Mouse (Mus musculus) CD4-positive, CD25-positive, alpha-beta regulatory T cell, adult 4 months (primary cell): ENCODE data around the gene Dclk1. TPM values are rescaled to one million over a fixed set of nuclear protein-coding genes. Genes with fewer than 3 reads are reported as not detected.

Source experiments
- ATAC-seq: one replicate; pipeline ENCODE4 v1.8.0; 2017
- polyA plus RNA-seq, 2 experiments: library from polyadenylated mRNA; unstranded; fragments of 100-300 nt; shearing (Covaris generic); gene quantifications; one replicate each; pipeline ENCODE4 v1.2.1; 2017

The Dclk1 gene
- polyA plus RNA-seq, 2 experiments from 2014 or later: 0.16 to 0.50 TPM

DNA sequence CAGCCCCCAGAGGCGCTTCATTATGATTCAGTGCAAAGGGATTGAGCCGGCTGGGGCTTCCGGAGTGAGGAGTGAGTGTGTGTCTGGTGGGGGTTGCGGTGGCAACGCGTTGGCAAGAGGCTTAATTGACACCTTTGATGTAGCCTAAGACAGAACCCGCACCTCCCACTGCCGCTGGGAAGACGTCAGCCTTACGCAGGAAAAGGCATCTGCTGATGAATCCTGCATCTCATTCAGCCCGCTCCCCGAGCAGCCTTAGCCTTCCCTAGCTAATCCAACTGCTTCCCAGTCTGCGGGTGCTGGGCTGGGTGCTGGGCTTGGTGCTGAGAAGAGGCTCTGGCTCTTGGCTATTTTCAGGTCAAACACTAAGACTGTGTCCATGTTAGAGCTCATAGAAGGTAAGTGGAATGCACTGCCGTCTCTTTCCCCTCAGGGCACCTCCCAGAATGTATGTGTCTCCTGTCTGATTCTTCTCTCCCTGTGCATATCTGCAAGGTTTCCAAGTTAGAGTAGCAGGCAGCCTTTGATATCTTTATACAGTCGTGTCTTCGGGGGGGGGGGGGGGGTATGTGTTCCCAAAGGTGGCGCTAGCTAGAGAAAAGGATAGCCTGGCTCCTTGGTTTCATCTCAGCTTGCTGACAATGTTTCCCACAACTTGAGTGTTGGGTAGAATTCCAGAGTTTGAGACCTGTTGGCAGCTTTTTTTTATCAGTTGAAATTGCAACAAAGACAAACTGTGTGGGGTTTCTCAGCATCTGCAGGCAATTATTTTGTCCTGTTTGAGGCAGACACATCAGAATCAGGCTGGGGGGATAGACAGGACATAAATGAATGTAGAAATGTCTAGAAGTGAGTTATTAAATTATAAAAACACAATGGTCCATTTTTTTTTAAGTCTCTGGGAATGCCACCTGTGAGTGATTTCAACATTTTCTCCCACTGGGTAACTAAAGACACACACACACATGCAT is 219.8 kb downstream of the Dclk1 start:
- ATAC-seq: peak; percentile 92

DNA sequence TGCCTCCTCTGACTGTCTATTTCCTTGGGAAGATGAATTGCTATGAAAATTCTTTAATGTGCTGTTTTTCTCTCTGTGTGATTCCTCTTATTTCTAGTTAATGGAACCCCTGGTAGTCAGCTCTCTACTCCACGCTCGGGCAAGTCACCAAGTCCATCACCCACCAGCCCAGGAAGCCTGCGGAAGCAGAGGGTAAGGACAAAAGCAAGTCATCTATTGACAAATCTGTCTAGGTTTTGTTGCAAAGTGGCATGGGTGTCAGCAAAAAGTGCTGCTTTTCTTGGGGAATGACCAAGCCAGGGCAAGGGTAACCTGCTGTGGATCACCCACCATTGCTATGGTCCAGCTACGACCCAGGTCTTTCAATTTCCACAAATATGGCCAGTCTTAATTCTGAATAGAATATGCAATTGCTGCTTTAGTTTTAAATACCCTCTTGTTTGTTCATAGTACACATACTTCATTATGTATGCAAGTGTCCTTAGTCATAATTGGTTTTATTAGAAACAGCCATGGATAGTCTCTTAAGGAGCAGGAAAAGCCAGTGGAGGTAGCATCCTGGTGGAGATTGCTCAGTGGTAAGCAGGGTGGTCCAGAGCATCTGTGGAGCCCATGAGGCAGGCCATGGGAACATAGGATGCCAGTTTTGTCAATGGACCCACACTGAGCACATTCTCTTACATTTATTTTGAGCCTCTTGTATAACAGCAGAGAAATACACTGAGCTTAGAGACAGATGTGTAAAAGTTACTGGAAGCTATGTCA is 220.9 kb downstream of the Dclk1 start:
- no peak for ATAC-seq

DNA sequence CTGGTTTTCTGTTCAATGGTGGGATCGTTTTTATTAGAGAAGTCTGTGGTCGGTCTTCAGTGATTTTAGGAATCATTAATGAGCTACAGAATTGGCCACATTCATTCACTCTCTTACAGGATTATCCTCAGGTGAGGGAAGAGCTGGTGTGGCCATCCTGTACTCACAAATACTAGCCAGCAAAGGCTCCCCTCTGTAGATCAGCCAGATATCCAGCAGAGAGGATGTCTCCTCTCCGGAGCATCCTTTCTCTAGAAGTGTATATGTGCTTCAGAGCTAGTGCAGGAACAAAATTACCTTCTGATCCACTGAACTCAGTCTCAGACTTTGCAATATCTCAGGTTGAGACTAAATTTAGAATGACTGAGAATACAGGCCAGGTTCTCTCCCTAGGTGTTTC is 222.1 kb downstream of the Dclk1 start:
- ATAC-seq: no peak

GRCm38 (mm10) chr3:55465785-55466184 is 223.6 kb downstream of the Dclk1 start:
- no peak for ATAC-seq

DNA sequence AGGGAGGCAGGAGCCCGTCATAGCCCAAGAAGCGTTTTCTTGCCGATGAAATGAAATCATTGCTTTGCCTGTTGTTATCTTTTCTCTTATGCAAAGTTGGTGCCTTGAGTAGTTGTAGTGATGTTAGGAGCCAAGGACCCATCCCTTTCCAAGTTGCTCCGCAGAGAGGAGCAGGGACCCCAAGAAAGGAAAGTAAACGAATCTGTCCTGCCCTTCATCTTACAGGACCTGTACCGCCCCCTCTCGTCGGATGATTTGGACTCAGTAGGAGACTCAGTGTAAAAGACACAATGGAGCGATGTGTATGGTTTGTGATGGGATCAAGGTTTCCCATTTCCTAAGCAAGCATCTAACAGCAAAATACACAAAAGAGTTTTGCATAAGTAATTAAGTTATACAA is 224.2 kb downstream of the Dclk1 start:
- ATAC-seq: no peak

DNA sequence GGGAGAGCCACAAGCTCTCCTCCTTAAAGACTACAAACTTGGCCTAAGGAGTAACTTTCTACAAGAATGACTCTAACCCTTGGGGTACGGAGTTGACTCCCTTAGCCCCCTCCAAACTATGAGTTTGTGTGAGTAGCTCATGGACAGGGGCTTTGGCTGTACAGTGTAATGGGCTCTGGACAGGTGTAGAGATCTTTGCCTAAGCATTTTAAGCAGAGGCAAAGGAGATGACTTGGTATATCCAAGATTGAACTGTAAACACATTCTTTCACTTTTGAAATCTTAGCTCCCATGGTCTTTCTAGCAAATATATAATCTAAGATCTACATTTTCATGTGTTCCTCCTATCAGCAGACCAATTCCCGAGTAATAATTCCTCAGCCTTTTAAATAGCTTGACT is 229.9 kb downstream of the Dclk1 start, which contains the start of gene Gm21954:
Gene Gm21954 (minus strand): TSS at position 101 of the 400 bp plus-strand sequence.
- no peak for ATAC-seq

- no peak for ATAC-seq
Measured at GRCm38 (mm10) chr3:55473146-55473545, 231.0 kb downstream of the Dclk1 start.

GRCm38 (mm10) chr3:55476694-55477093 is 234.5 kb downstream of the Dclk1 start:
- ATAC-seq: no peak

GRCm38 (mm10) chr3:55479306-55479705 is 237.1 kb downstream of the Dclk1 start:
- ATAC-seq: no peak

DNA sequence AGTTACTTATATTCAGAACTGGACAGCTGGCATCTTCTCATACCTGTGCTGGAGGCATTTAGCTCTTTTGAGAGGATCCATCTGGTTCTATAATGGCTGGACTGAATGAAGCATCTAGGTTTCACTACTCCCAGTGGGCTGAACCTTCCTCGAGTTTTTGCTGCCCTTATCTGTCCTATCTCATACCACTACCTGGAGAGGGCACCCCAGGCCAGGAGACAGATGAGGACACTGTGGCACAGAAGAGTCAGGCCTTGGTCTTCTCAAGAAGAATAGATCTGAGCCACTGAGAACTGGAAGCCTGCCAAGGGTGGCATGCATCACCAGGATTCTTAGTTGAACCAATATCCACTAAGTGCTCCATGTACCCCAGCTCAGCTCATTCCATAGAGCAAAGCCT is 239.0 kb downstream of the Dclk1 start:
- no peak for ATAC-seq

GRCm38 (mm10) chr3:55483328-55483727 is 241.2 kb downstream of the Dclk1 start:
- no peak for ATAC-seq

- no peak for ATAC-seq
Measured at GRCm38 (mm10) chr3:55489231-55489990, 247.2 kb downstream of the Dclk1 start.

GRCm38 (mm10) chr3:55492021-55492420 is 249.9 kb downstream of the Dclk1 start:
- ATAC-seq: no peak

- ATAC-seq: peak; percentile 53
Measured at GRCm38 (mm10) chr3:55494348-55494747, 252.2 kb downstream of the Dclk1 start.

DNA sequence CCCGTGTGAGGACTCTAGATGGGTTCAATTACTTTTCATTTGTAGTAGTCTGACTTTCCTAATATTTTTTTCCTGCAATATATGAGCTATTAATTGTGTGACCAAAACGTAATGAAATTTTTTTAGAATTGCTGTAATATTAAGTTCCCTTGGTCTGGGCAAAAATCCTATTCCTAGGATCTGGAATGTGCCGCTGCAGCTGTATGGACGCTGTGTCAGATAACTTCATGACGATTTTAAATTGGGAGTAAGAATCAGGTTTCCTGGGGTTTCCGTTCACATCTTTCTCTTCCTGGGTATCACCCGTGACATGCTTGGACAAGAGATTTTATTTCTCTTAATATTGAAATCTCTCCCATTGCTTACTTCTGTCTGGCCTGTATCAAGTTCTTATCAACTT is 253.1 kb downstream of the Dclk1 start:
- ATAC-seq: no peak

DNA sequence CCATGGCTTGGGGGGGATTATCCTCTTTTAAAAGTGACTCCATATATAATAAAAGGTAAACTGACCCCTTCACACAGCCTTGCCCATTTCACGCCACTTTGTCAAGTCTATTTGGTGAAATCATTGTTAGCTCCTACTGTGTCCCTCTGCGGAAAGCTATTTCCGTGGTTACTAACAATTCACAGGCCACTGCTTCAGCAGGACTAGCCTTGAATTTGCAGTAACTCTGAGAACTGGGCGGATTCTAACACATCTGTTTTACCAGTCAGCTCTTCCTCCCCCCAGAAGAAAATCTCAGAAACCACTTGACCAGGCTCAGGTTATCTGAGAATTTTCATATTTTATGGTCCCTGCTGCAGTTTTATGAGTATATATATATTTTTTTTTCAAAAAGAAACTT is 253.7 kb downstream of the Dclk1 start:
- no peak for ATAC-seq

DNA sequence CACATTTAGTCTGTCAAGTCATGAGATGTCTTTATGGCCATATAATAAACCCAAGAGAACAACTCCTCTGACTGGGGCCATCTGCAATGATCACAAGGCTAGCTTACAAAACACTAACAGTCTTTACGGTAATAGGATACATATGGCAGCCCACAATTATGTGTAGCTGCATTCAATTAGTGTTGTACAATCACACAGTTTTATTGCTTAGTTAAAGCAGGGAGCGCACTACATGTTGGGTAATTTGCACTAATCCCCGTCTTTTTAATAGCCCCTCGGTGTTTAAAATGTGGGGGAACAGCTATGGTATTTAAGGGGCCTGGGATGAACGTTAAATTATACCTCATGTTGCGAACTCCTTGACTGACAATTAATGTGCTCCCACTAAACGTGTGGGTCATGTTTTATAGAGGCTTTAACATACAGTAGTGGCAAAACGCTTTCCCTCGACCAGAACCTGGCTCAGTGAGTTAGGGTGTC is 254.3 kb downstream of the Dclk1 start:
- ATAC-seq: no peak

GRCm38 (mm10) chr3:55499298-55499697 is 257.1 kb downstream of the Dclk1 start:
- ATAC-seq: no peak

GRCm38 (mm10) chr3:55510198-55510597 is 268.0 kb downstream of the Dclk1 start:
- no peak for ATAC-seq

GRCm38 (mm10) chr3:55511658-55512057 is 269.5 kb downstream of the Dclk1 start:
- no peak for ATAC-seq

- no peak for ATAC-seq
Measured at GRCm38 (mm10) chr3:55515966-55516365, 273.8 kb downstream of the Dclk1 start.

GRCm38 (mm10) chr3:55517454-55518014 is 275.4 kb downstream of the Dclk1 start:
- peak; percentile 51 for ATAC-seq
